Mouse (Mus musculus) CH12.LX (cell line): Measurements from ENCODE around the gene Zmat3. TPM values are rescaled to one million over a fixed set of nuclear protein-coding genes. Genes with fewer than 3 reads are reported as not detected.
A peak's percentile ranks its signal among the peaks of the same experiment; 100 is the strongest.

Experiments
- DNase-seq: peaks from one replicate; pipeline ENCODE4 v3.0.0-alpha.2; 2013; ENCODE audit errors: extremely low read depth
- H3K27ac ChIP-seq: 2 replicates; pipeline ENCODE4 v1.5.1; 2012; ENCODE audit warnings: low read depth, mild to moderate bottlenecking, control low read depth, moderate library complexity; ENCODE audit not compliant: insufficient read depth
- H3K27me3 ChIP-seq: replicated peaks from 2 replicates; pipeline ENCODE3; 2012; ENCODE audit warnings: inconsistent platforms
- H3K36me3 ChIP-seq, 2 experiments: replicated peaks in 1 of 2; 2 replicates each; pipeline versions ENCODE3 to v1.6.1; 2012; ENCODE audit warnings: inconsistent platforms in 1 of 2, low read length in 1 of 2, mild to moderate bottlenecking in 1 of 2, mixed read lengths in 1 of 2, moderate library complexity in 1 of 2; ENCODE audit not compliant: control insufficient read depth in 1 of 2, insufficient read depth in 1 of 2
- H3K4me1 ChIP-seq, 2 experiments: 2 replicates each; pipeline ENCODE4 v1.6.1; 2012; ENCODE audit warnings: inconsistent platforms in 1 of 2, moderate library complexity in 1 of 2; ENCODE audit not compliant: insufficient read depth in 2 of 2, control insufficient read depth in 1 of 2
- H3K4me2 ChIP-seq: 2 replicates; pipeline ENCODE4 v1.6.1; 2012; ENCODE audit warnings: low read depth, mild to moderate bottlenecking, control low read depth; ENCODE audit not compliant: poor library complexity, insufficient read depth, severe bottlenecking
- H3K4me3 ChIP-seq, 3 experiments: fragments of 150-350 bp in 1 of 3; sonication (generic) in 1 of 3; replicated peaks in 1 of 3; 2 replicates each; pipeline versions ENCODE3 to v1.5.1; 2011 to 2012; ENCODE audit warnings: low read depth in 2 of 3, low read length in 2 of 3, mild to moderate bottlenecking in 2 of 3, moderate library complexity in 2 of 3, control low read depth in 1 of 3, improper control_type of control experiment in 1 of 3, inconsistent platforms in 1 of 3, mixed read lengths in 1 of 3; ENCODE audit not compliant: poor library complexity in 1 of 3
- H3K79me2 ChIP-seq: replicated peaks from 2 replicates; pipeline ENCODE4 v1.6.1; 2012; ENCODE audit warnings: mild to moderate bottlenecking, moderate library complexity; ENCODE audit not compliant: control insufficient read depth, poor library complexity, insufficient read depth, severe bottlenecking; ENCODE audit errors: extremely low read depth
- H3K9ac ChIP-seq: 2 replicates; pipeline ENCODE4 v1.6.1; 2012; ENCODE audit warnings: low read depth, mild to moderate bottlenecking, control low read depth, moderate library complexity; ENCODE audit not compliant: insufficient read depth
- H3K9me3 ChIP-seq: replicated peaks from 2 replicates; pipeline ENCODE3; 2012; ENCODE audit warnings: low read length, inconsistent platforms, mixed read lengths
- BHLHE40 ChIP-seq: IDR thresholded peaks from 2 replicates; pipeline ENCODE4 v1.6.1; 2011; ENCODE audit warnings: mild to moderate bottlenecking, low read depth, low read length, improper control_type of control experiment
- CHD1 ChIP-seq: IDR thresholded peaks from 2 replicates; pipeline ENCODE4 v1.6.1; 2012; ENCODE audit warnings: low read depth, low read length, improper control_type of control experiment, inconsistent platforms
- CHD2 ChIP-seq: IDR thresholded peaks from 2 replicates; pipeline ENCODE4 v1.6.1; 2011; ENCODE audit warnings: low read length, improper control_type of control experiment
- EP300 ChIP-seq: IDR thresholded peaks from 2 replicates; pipeline ENCODE4 v1.6.1; 2011; ENCODE audit warnings: low read length, improper control_type of control experiment
- ETS1 ChIP-seq: conservative IDR thresholded peaks from 2 replicates; pipeline ENCODE4 v1.6.1; 2012; ENCODE audit warnings: low read depth, mild to moderate bottlenecking, inconsistent platforms, low read length, improper control_type of control experiment, moderate library complexity
- GABPA ChIP-seq: IDR thresholded peaks from 2 replicates; pipeline ENCODE4 v1.6.1; 2012; ENCODE audit warnings: low read depth, low read length, improper control_type of control experiment, inconsistent platforms; ENCODE audit not compliant: insufficient replicate concordance
- JUND ChIP-seq: conservative IDR thresholded peaks from 2 replicates; pipeline ENCODE4 v1.6.1; 2011; ENCODE audit warnings: low read depth, low read length, improper control_type of control experiment
- MAX ChIP-seq: IDR thresholded peaks from 2 replicates; pipeline ENCODE4 v1.6.1; 2011; ENCODE audit warnings: low read length, improper control_type of control experiment
- MEF2A ChIP-seq: IDR thresholded peaks from 2 replicates; pipeline ENCODE4 v1.6.1; 2014; ENCODE audit warnings: low read depth, mild to moderate bottlenecking, inconsistent platforms, low read length, improper control_type of control experiment, borderline replicate concordance
- MXI1 ChIP-seq: IDR thresholded peaks from 2 replicates; pipeline ENCODE4 v1.6.1; 2011; ENCODE audit warnings: mild to moderate bottlenecking, low read depth, low read length, improper control_type of control experiment
- NELFE ChIP-seq: IDR thresholded peaks from 2 replicates; pipeline ENCODE4 v1.6.1; 2011; ENCODE audit warnings: low read depth, low read length, improper control_type of control experiment
- NRF1 ChIP-seq: IDR thresholded peaks from 2 replicates; pipeline ENCODE4 v1.6.1; 2014; ENCODE audit warnings: low read depth, mild to moderate bottlenecking, inconsistent platforms, low read length, improper control_type of control experiment, moderate library complexity
- PAX5 ChIP-seq: IDR thresholded peaks from 2 replicates; pipeline ENCODE4 v1.6.1; 2012; ENCODE audit warnings: low read length, inconsistent platforms, mixed read lengths
- POLR2A ChIP-seq: IDR thresholded peaks from 2 replicates; pipeline ENCODE4 v1.6.1; 2011; ENCODE audit warnings: low read depth, mild to moderate bottlenecking, improper control_type of control experiment, low read length
- RAD21 ChIP-seq: IDR thresholded peaks from 2 replicates; pipeline ENCODE4 v1.6.1; 2011; ENCODE audit warnings: low read depth, mild to moderate bottlenecking, low read length, improper control_type of control experiment, moderate library complexity
- RCOR1 ChIP-seq: conservative IDR thresholded peaks from 2 replicates; pipeline ENCODE4 v1.6.1; 2012; ENCODE audit warnings: low read depth, mild to moderate bottlenecking, inconsistent platforms, low read length, improper control_type of control experiment
- SIN3A ChIP-seq: IDR thresholded peaks from 2 replicates; pipeline ENCODE4 v1.6.1; 2012; ENCODE audit warnings: low read length, improper control_type of control experiment, inconsistent platforms
- SMC3 ChIP-seq: IDR thresholded peaks from 2 replicates; pipeline ENCODE4 v1.6.1; 2011; ENCODE audit warnings: low read depth, low read length, improper control_type of control experiment
- TBP ChIP-seq: conservative IDR thresholded peaks from 2 replicates; pipeline ENCODE4 v1.6.1; 2011; ENCODE audit warnings: low read depth, low read length, improper control_type of control experiment
- TCF12 ChIP-seq: IDR thresholded peaks from 2 replicates; pipeline ENCODE4 v1.6.1; 2014; ENCODE audit warnings: low read depth, mild to moderate bottlenecking, inconsistent platforms, low read length, improper control_type of control experiment
- UBTF ChIP-seq: IDR thresholded peaks from 2 replicates; pipeline ENCODE4 v1.6.1; 2012; ENCODE audit warnings: low read depth, mild to moderate bottlenecking, inconsistent platforms, low read length, improper control_type of control experiment, moderate library complexity
- USF1 ChIP-seq: IDR thresholded peaks from 2 replicates; pipeline ENCODE4 v1.6.1; 2014; ENCODE audit warnings: low read depth, mild to moderate bottlenecking, inconsistent platforms, low read length, improper control_type of control experiment
- ZC3H11A ChIP-seq: IDR thresholded peaks from 2 replicates; pipeline ENCODE4 v1.6.1; 2012; ENCODE audit warnings: low read depth, mild to moderate bottlenecking, inconsistent platforms, low read length, improper control_type of control experiment
- ZKSCAN1 ChIP-seq: IDR thresholded peaks from 2 replicates; pipeline ENCODE4 v1.6.1; 2012; ENCODE audit warnings: low read depth, inconsistent platforms, low read length, improper control_type of control experiment, borderline replicate concordance
- ZNF384 ChIP-seq: IDR thresholded peaks from 2 replicates; pipeline ENCODE4 v1.6.1; 2012; ENCODE audit warnings: low read depth, low read length, improper control_type of control experiment, inconsistent platforms
- dilution Hi-C: fragments of 300-500 bp; cut with MboI; formaldehyde crosslinking; loops from 2 replicates; pipeline ENCODE4 v1.14.3; 2020; ENCODE audit warnings: low sequenced_read_pairs; ENCODE audit not compliant: extremely low pct_unique_long_range_greater_than_20kb, extremely low pct_ligation_motif_present
- in situ Hi-C: fragments of 300-500 bp; cut with MboI; formaldehyde crosslinking; loops from 3 replicates; pipeline ENCODE4 v1.14.3; 2019; ENCODE audit warnings: low sequenced_read_pairs, low pct_ligation_motif_present, low pct_unique_long_range_greater_than_20kb, mixed read lengths
- polyA plus RNA-seq: library from polyadenylated mRNA; unstranded; fragments of >175 nt; gene quantifications from 2 replicates; pipeline ENCODE4 v1.2.1, GENCODE M21; 2012; ENCODE audit warnings: low read depth; ENCODE audit not compliant: insufficient read length
- total RNA-seq, 2 experiments: library from RNA; depleted of rRNA; stranded (reverse); fragments of 300-350 nt in 1 of 2; fragments of >200 nt in 1 of 2; gene quantifications; 2 replicates each; pipeline ENCODE4 v1.2.3; 2012 to 2014

The Zmat3 gene
- total and polyA plus RNA-seq, 3 experiments = 13.4 to 21.6 (median 17.2) TPM

- Histone ChIP-seq H3K4me1 (peaks cover 18 to 57% of the 10 kb centered on the region in 2 experiments), H3K4me2 (no peak overlapping the region), H3K9me3 (no peaks in the 10 kb centered on the region), H3K27ac (no peak overlapping the region), H3K9ac (no peak overlapping the region), H3K27me3 (no peaks in the 10 kb centered on the region), H3K4me3 (no peak overlapping the region), H3K36me3 (peaks cover 0 to 8% of the 10 kb centered on the region in 2 experiments), H3K79me2 (peaks cover 66% of the 10 kb centered on the region)
- DNase-seq = no peak
- dilution Hi-C loops = no loop called here
- TF ChIP-seq POLR2A (no peak), ETS1 (no peak), RCOR1 (no peak), EP300 (no peak), RAD21 (no peak), MXI1 (no peak), USF1 (no peak), ZC3H11A (no peak), NRF1 (no peak), GABPA (no peak)
- in situ Hi-C loops = no loop called here
These were observed 33.6 kb upstream of the Zmat3 start for GRCm38 (mm10) chr3:32399381-32399780.

- TF ChIP-seq SIN3A (0 out of 2 replicates have a peak, but pooled peaks have one; percentile 25), EP300 (peak; percentile 31), MXI1 (0 out of 2 replicates have a peak, but pooled peaks have one; percentile 8), CHD2 (no peak), ETS1 (no peak), SMC3 (no peak), CHD1 (peak; percentile 51; the same call in 1 of the 2 replicates)
- Histone ChIP-seq H3K36me3 (peaks cover 0 to 10% of the 10 kb centered on the region in 2 experiments), H3K4me2 (peak overlapping the region; percentile 93), H3K9me3 (no peaks in the 10 kb centered on the region), H3K4me3 (peak overlapping the region in 2 of 3 experiments; percentile 74 to 86), H3K27ac (no peak overlapping the region), H3K79me2 (peaks cover 58% of the 10 kb centered on the region), H3K9ac (peak overlapping the region; percentile 34; the same call in 1 of the 2 replicates), H3K27me3 (no peaks in the 10 kb centered on the region), H3K4me1 (peaks cover 17 to 52% of the 10 kb centered on the region in 2 experiments)
- in situ Hi-C loops (no loop called here), dilution Hi-C loops (no loop called here)
- no peak for DNase-seq
These were observed 32.8 kb upstream of the Zmat3 start for GRCm38 (mm10) chr3:32398623-32399022.

GRCm38 (mm10) chr3:32398175-32398538 is 32.3 kb upstream of the Zmat3 start:
- DNase-seq = no peak
- H3K27me3 ChIP-seq = no peaks in the 10 kb centered on the region
- peaks cover 54% of the 10 kb centered on the region for H3K79me2 ChIP-seq
- H3K27ac ChIP-seq = no peak overlapping the region
- H3K9me3 ChIP-seq = no peaks in the 10 kb centered on the region
- in situ Hi-C loops (no loop called here), dilution Hi-C loops (no loop called here)
- H3K4me2 ChIP-seq = peak overlapping the region; percentile 83
- H3K4me3 ChIP-seq = peak overlapping the region; percentile 74 to 86 (median 83)
- peaks cover 0 to 10% of the 10 kb centered on the region in 2 experiments for H3K36me3 ChIP-seq
- peaks cover 12 to 47% of the 10 kb centered on the region in 2 experiments for H3K4me1 ChIP-seq
- H3K9ac ChIP-seq = peak overlapping the region; percentile 96
- TF ChIP-seq TBP = no peak
- TF ChIP-seq MEF2A = no peak
- no peak for TF ChIP-seq UBTF
- no peak for TF ChIP-seq ETS1
- TF ChIP-seq JUND = no peak
- TF ChIP-seq MXI1 = 0 out of 2 replicates have a peak, but pooled peaks have one; percentile 53
- TF ChIP-seq BHLHE40 = peak; percentile 52; the same call in 1 of the 2 replicates
- TF ChIP-seq ZNF384 = 0 out of 2 replicates have a peak, but pooled peaks have one; percentile 33
- TF ChIP-seq NELFE = no peak
- no peak for TF ChIP-seq TCF12
- TF ChIP-seq USF1 = no peak; the same call in 1 of the 2 replicates
- no peak for TF ChIP-seq MAX
- TF ChIP-seq CHD2 = no peak
- TF ChIP-seq NRF1 = no peak
- no peak for TF ChIP-seq PAX5
- TF ChIP-seq ZKSCAN1 = no peak
- no peak for TF ChIP-seq POLR2A
- no peak for TF ChIP-seq CHD1
